In the genomic region with DNA sequence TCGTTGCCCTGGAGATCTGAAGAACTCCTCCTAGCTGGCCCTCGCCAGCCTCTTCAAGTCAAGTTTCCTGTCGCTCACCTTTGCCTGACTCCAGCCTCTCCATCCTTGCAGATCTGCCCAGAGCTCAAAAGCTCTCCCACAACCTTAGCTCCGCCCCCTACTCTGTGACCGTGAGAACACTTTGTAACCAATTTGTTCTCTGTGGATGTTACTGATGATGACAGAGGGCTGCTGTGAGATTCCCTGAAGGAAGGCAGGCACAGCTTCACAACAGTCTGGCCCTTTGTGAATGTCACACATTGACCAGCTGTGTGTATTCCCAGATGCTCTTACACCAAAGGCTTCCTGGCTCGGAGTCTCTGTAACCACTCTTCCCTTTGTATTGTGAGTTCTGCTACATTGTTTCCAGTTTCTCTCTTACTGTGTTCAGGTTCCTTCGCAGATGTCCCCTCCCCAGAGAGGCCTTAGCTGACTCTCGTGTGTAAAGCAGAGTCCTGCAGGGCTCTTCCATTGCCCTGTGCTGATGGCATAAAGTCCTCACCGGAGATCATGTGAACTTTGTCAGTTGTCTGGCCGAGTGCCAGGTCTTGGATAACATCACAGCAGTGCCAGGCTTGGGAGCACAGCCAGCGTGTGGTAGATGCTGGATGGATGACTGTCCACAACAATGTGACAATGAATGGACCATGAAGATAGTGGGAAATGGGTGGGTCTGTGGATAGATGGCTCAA, we compare ENCODE assay signal across 8 mouse cellular contexts. TPM values are rescaled to one million over a fixed set of nuclear protein-coding genes. Genes with fewer than 3 reads are reported as not detected.
DNase-seq lines count a peak whose midpoint lies in the region; ATAC-seq lines count a peak whose summit lies in the region.

No protein-coding gene starts in this region.

- no peak overlapping the region for H3K27ac ChIP-seq in midbrain, embryonic 13.5 days
- no peak overlapping the region for H3K27ac ChIP-seq in midbrain, embryonic 10.5 days (replicated peaks)
- no peak overlapping the region for H3K27ac ChIP-seq in embryonic facial prominence, embryonic 14.5 days (replicated peaks; ENCODE audit: low read depth, low read length)
- H3K27ac ChIP-seq in kidney, embryonic 16.5 days (ENCODE audit: low read length): peak overlapping the region; percentile 44
- no peak overlapping the region for H3K27ac ChIP-seq in stomach, embryonic 15.5 days
- no peak overlapping the region for H3K27ac ChIP-seq in midbrain, embryonic 15.5 days

- H3K9me3 ChIP-seq in midbrain, embryonic 13.5 days: no peaks in the 10 kb centered on the region
- H3K9me3 ChIP-seq in midbrain, embryonic 10.5 days (replicated peaks): no peaks in the 10 kb centered on the region
- H3K9me3 ChIP-seq in embryonic facial prominence, embryonic 14.5 days (ENCODE audit: control insufficient read depth, low read length): no peaks in the 10 kb centered on the region
- no peaks in the 10 kb centered on the region for H3K9me3 ChIP-seq in kidney, embryonic 16.5 days (ENCODE audit: low read length)
- H3K9me3 ChIP-seq in stomach, embryonic 15.5 days: no peaks in the 10 kb centered on the region
- no peaks in the 10 kb centered on the region for H3K9me3 ChIP-seq in midbrain, embryonic 15.5 days

- WGBS in midbrain, embryonic 13.5 days: 36% methylated on average over 11 of the region's 11 CpGs
- 61% methylated on average over 11 of the region's 11 CpGs for whole genome bisulfite sequencing in midbrain, embryonic 10.5 days
- 34% methylated on average over 11 of the region's 11 CpGs for WGBS in embryonic facial prominence, embryonic 14.5 days
- 16% methylated on average over 11 of the region's 11 CpGs for WGBS in kidney, embryonic 16.5 days
- 29% methylated on average over 11 of the region's 11 CpGs for WGBS in stomach, embryonic 15.5 days
- 38% methylated on average over 11 of the region's 11 CpGs for whole genome bisulfite sequencing in midbrain, embryonic 15.5 days

- no peak overlapping the region for H3K4me2 ChIP-seq in midbrain, embryonic 13.5 days (replicated peaks)
- H3K4me2 ChIP-seq in embryonic facial prominence, embryonic 14.5 days (ENCODE audit: low read depth, low read length): no peak overlapping the region
- H3K4me2 ChIP-seq in kidney, embryonic 16.5 days (replicated peaks; ENCODE audit: low read depth, low read length): 0 out of 2 replicates have a peak overlapping the region, but pooled peaks have one; percentile 1
- no peak overlapping the region for H3K4me2 ChIP-seq in stomach, embryonic 15.5 days
- no peak overlapping the region for H3K4me2 ChIP-seq in midbrain, embryonic 15.5 days

- ATAC-seq in midbrain, embryonic 13.5 days: peak; percentile 34; the same call in 1 of the 2 replicates
- peak; percentile 19; the same call in 1 of the 2 replicates for ATAC-seq in embryonic facial prominence, embryonic 14.5 days (ENCODE audit: low read depth)
- peak; percentile 55; the same call in 1 of the 2 replicates for ATAC-seq in kidney, embryonic 16.5 days (ENCODE audit: low FRiP score, low TSS enrichment)
- ATAC-seq in stomach, embryonic 15.5 days (ENCODE audit: insufficient read depth, low FRiP score, low read depth): peak; percentile 57; the same call in 1 of the 2 replicates
- no peak for ATAC-seq in midbrain, embryonic 15.5 days (replicated peaks)

- no peak for DNase-seq in midbrain, embryonic 10.5 days (ENCODE audit: low spot score)
- DNase-seq in embryonic facial prominence, embryonic 14.5 days (ENCODE audit: low spot score): peak; percentile 68
- DNase-seq in spleen, postnatal 10 days (ENCODE audit: low spot score in 2 of 2): no peak
- no peak for DNase-seq in cerebellum, adult 11 months

- H3K27me3 ChIP-seq in midbrain, embryonic 13.5 days: no peaks in the 10 kb centered on the region
- 0 out of 2 replicates have a peak, but pooled peaks cover 4% of the 10 kb centered on the region for H3K27me3 ChIP-seq in midbrain, embryonic 10.5 days (ENCODE audit: low read depth, poor library complexity, severe bottlenecking)
- no peaks in the 10 kb centered on the region for H3K27me3 ChIP-seq in embryonic facial prominence, embryonic 14.5 days (replicated peaks; ENCODE audit: control insufficient read depth, insufficient read depth, low read length)
- no peaks in the 10 kb centered on the region for H3K27me3 ChIP-seq in kidney, embryonic 16.5 days (ENCODE audit: insufficient read depth, low read length)
- no peaks in the 10 kb centered on the region for H3K27me3 ChIP-seq in stomach, embryonic 15.5 days (replicated peaks)
- no peaks in the 10 kb centered on the region for H3K27me3 ChIP-seq in midbrain, embryonic 15.5 days (replicated peaks)

- H3K4me1 ChIP-seq in midbrain, embryonic 13.5 days (replicated peaks): peaks cover 14% of the 10 kb centered on the region
- H3K4me1 ChIP-seq in midbrain, embryonic 10.5 days: peaks cover 20% of the 10 kb centered on the region
- peaks cover 16% of the 10 kb centered on the region for H3K4me1 ChIP-seq in embryonic facial prominence, embryonic 14.5 days (ENCODE audit: control insufficient read depth, insufficient read depth, low read length)
- peaks cover 28% of the 10 kb centered on the region for H3K4me1 ChIP-seq in kidney, embryonic 16.5 days (ENCODE audit: insufficient read depth, low read length)
- H3K4me1 ChIP-seq in stomach, embryonic 15.5 days: peaks cover 13% of the 10 kb centered on the region; the same call in 1 of the 2 replicates
- peaks cover 9% of the 10 kb centered on the region; the same call in 1 of the 2 replicates for H3K4me1 ChIP-seq in midbrain, embryonic 15.5 days

- no peaks in the 10 kb centered on the region for H3K36me3 ChIP-seq in midbrain, embryonic 13.5 days
- no peaks in the 10 kb centered on the region for H3K36me3 ChIP-seq in midbrain, embryonic 10.5 days
- peaks cover 21% of the 10 kb centered on the region for H3K36me3 ChIP-seq in embryonic facial prominence, embryonic 14.5 days (ENCODE audit: control insufficient read depth, insufficient read depth, low read length)
- H3K36me3 ChIP-seq in kidney, embryonic 16.5 days (ENCODE audit: insufficient read depth, low read length): 0 out of 2 replicates have a peak, but pooled peaks cover 2% of the 10 kb centered on the region
- 0 out of 2 replicates have a peak, but pooled peaks cover 3% of the 10 kb centered on the region for H3K36me3 ChIP-seq in stomach, embryonic 15.5 days
- no peaks in the 10 kb centered on the region for H3K36me3 ChIP-seq in midbrain, embryonic 15.5 days (replicated peaks)

- no peak overlapping the region for H3K4me3 ChIP-seq in midbrain, embryonic 13.5 days (replicated peaks)
- no peak overlapping the region for H3K4me3 ChIP-seq in midbrain, embryonic 10.5 days
- no peak overlapping the region for H3K4me3 ChIP-seq in embryonic facial prominence, embryonic 14.5 days (ENCODE audit: low read depth, low read length)
- H3K4me3 ChIP-seq in kidney, embryonic 16.5 days (ENCODE audit: low read length): no peak overlapping the region
- no peak overlapping the region for H3K4me3 ChIP-seq in stomach, embryonic 15.5 days (replicated peaks)
- no peak overlapping the region for H3K4me3 ChIP-seq in midbrain, embryonic 15.5 days

- no peak overlapping the region for H3K9ac ChIP-seq in midbrain, embryonic 13.5 days (replicated peaks)
- H3K9ac ChIP-seq in embryonic facial prominence, embryonic 14.5 days (ENCODE audit: low read depth, low read length): no peak overlapping the region
- H3K9ac ChIP-seq in kidney, embryonic 16.5 days (replicated peaks; ENCODE audit: low read length): 0 out of 2 replicates have a peak overlapping the region, but pooled peaks have one; percentile 7
- H3K9ac ChIP-seq in stomach, embryonic 15.5 days: no peak overlapping the region
- no peak overlapping the region for H3K9ac ChIP-seq in midbrain, embryonic 15.5 days

RNA-seq across cellular contexts. Expression of a gene that starts 9.4 kb away (rescaled TPM):
- polyA plus RNA-seq in midbrain, embryonic 13.5 days (2015; fragmentation: Nextera tagmentation; extraction: Ambion mirVana): 2.4 and 2.6 TPM in 2 replicates
- polyA plus RNA-seq in midbrain, embryonic 10.5 days (2016; fragmentation: Nextera tagmentation; extraction: Ambion mirVana): 4.0 and 4.4 TPM in 2 replicates
- polyA plus RNA-seq in embryonic facial prominence, embryonic 14.5 days (2014; fragmentation: Nextera tagmentation; extraction: Ambion mirVana): 10.4 and 11.7 TPM in 2 replicates
- 8.3 TPM in 2 replicates for polyA plus RNA-seq in kidney, embryonic 16.5 days (2015; fragmentation: Nextera tagmentation; extraction: Ambion mirVana)
- polyA plus RNA-seq in stomach, embryonic 15.5 days (2015; fragmentation: Nextera tagmentation; extraction: Ambion mirVana): 7.2 and 8.1 TPM in 2 replicates
- 1.6 and 2.6 TPM in 2 replicates for polyA plus RNA-seq in midbrain, embryonic 15.5 days (2015; fragmentation: Nextera tagmentation; extraction: Ambion mirVana)

RNA-seq across cellular contexts. Expression of a gene that starts 19.9 kb away (rescaled TPM):
- polyA plus RNA-seq in midbrain, embryonic 13.5 days (2015; fragmentation: Nextera tagmentation; extraction: Ambion mirVana): 44.2 and 47.8 TPM in 2 replicates
- 53.2 and 56.9 TPM in 2 replicates for polyA plus RNA-seq in midbrain, embryonic 10.5 days (2016; fragmentation: Nextera tagmentation; extraction: Ambion mirVana)
- polyA plus RNA-seq in embryonic facial prominence, embryonic 14.5 days (2014; fragmentation: Nextera tagmentation; extraction: Ambion mirVana): 32.8 and 35.4 TPM in 2 replicates
- polyA plus RNA-seq in kidney, embryonic 16.5 days (2015; fragmentation: Nextera tagmentation; extraction: Ambion mirVana): 37.7 and 38.9 TPM in 2 replicates
- polyA plus RNA-seq in stomach, embryonic 15.5 days (2015; fragmentation: Nextera tagmentation; extraction: Ambion mirVana): 32.7 and 32.8 TPM in 2 replicates
- polyA plus RNA-seq in midbrain, embryonic 15.5 days (2015; fragmentation: Nextera tagmentation; extraction: Ambion mirVana): 50.9 and 51.1 TPM in 2 replicates

RNA-seq across cellular contexts. Expression of a gene that starts 40.0 kb away (rescaled TPM):
- polyA plus RNA-seq in midbrain, embryonic 13.5 days (2015; fragmentation: Nextera tagmentation; extraction: Ambion mirVana): 3.4 TPM in 2 replicates
- 0.48 and 1.3 TPM in 2 replicates for polyA plus RNA-seq in midbrain, embryonic 10.5 days (2016; fragmentation: Nextera tagmentation; extraction: Ambion mirVana)
- polyA plus RNA-seq in embryonic facial prominence, embryonic 14.5 days (2014; fragmentation: Nextera tagmentation; extraction: Ambion mirVana): 1.6 and 1.9 TPM in 2 replicates
- 4.3 and 4.5 TPM in 2 replicates for polyA plus RNA-seq in kidney, embryonic 16.5 days (2015; fragmentation: Nextera tagmentation; extraction: Ambion mirVana)
- 0.89 and 1.0 TPM in 2 replicates for polyA plus RNA-seq in stomach, embryonic 15.5 days (2015; fragmentation: Nextera tagmentation; extraction: Ambion mirVana)
- 10.1 and 11.5 TPM in 2 replicates for polyA plus RNA-seq in midbrain, embryonic 15.5 days (2015; fragmentation: Nextera tagmentation; extraction: Ambion mirVana)
